Mouse (Mus musculus) heart, embryonic 10.5 days (tissue): ENCODE measurements around the gene Cdcp1. TPM values are rescaled to one million over a fixed set of nuclear protein-coding genes. Genes with fewer than 3 reads are reported as not detected.

ENCODE experiments used
- DNase-seq: peaks from one replicate; pipeline ENCODE4 v3.0.0-alpha.2; 2017; ENCODE audit warnings: low spot score
- H3K27ac ChIP-seq: fragments of 300-500 bp; sonication (generic); 2 replicates; pipeline ENCODE4 v1.5.1; 2016; ENCODE audit warnings: mild to moderate bottlenecking
- H3K27me3 ChIP-seq: fragments of 300-500 bp; sonication (generic); 2 replicates; pipeline ENCODE4 v1.6.1; 2016; ENCODE audit warnings: mild to moderate bottlenecking; ENCODE audit not compliant: poor library complexity, insufficient read depth, severe bottlenecking
- H3K36me3 ChIP-seq: fragments of 300-500 bp; sonication (generic); 2 replicates; pipeline ENCODE4 v1.6.1; 2016; ENCODE audit warnings: mild to moderate bottlenecking, moderate library complexity
- H3K4me1 ChIP-seq: fragments of 300-500 bp; sonication (generic); 2 replicates; pipeline ENCODE4 v1.6.1; 2016; ENCODE audit warnings: mild to moderate bottlenecking
- H3K4me3 ChIP-seq: fragments of 300-500 bp; sonication (generic); 2 replicates; pipeline ENCODE4 v1.5.1; 2016; ENCODE audit warnings: mild to moderate bottlenecking, moderate library complexity
- H3K9me3 ChIP-seq: fragments of 300-500 bp; sonication (generic); 2 replicates; pipeline ENCODE4 v1.6.1; 2016; ENCODE audit warnings: mild to moderate bottlenecking, moderate library complexity
- WGBS: fragments of 180-500 bp; shearing (Covaris S2); methylation state at CpG from one replicate; pipeline ENCODE4 v1.1.7; 2016; 5-methylcytosine and 5-hydroxymethylcytosine counted together
- polyA plus RNA-seq: library from polyadenylated mRNA; unstranded; fragments of >200 nt; fragmentation: Nextera tagmentation; extraction: Ambion mirVana; gene quantifications from 2 replicates; pipeline ENCODE4 v1.2.1, GENCODE M21; 2016

The Cdcp1 gene
- polyA plus RNA-seq, 1 experiment from 2014 or later = 3.0 TPM

DNA sequence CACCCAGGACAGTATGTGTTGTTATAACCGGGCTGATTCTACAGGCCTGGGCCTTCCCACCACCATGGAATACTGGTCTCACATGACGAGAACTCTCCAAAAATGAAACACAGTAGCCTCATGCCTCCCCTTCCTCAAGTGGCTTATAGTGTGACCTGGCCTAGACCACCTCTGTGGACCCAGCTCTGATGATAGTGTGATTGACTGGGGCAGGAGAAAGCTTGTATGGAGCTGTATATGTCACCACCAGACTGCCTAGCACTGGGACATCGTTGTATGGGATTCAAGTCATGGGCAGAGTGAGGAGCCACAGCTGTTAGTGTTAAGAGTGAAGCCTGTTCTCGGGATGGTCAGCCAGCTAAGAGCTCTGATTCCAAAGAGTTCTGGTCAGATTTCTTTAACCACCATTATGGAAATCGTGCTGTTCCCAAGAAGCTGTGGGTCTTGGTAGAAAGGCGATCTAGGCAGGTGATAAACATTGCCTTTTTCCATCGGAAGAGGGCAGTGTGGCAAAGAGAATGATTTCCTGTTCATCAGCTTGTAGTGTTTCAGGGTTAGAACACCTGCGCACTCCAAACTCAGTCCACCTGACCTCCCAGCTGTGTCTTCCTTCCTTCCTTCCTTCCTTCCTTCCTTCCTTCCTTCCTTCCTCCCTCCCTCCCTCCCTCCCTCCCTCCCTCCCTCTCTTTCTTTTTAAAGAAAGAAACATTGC is 57.6 kb downstream of the Cdcp1 start:
- H3K27ac ChIP-seq = no peak overlapping the region
- 56% methylated on average over 8 of the region's 8 CpGs for WGBS
- H3K27me3 ChIP-seq = peaks cover 9% of the 10 kb centered on the region
- no peak overlapping the region for H3K4me3 ChIP-seq
- no peaks in the 10 kb centered on the region for H3K36me3 ChIP-seq
- DNase-seq = no peak
- peaks cover 8% of the 10 kb centered on the region; the same call in 1 of the 2 replicates for H3K4me1 ChIP-seq
- H3K9me3 ChIP-seq = no peaks in the 10 kb centered on the region

DNA sequence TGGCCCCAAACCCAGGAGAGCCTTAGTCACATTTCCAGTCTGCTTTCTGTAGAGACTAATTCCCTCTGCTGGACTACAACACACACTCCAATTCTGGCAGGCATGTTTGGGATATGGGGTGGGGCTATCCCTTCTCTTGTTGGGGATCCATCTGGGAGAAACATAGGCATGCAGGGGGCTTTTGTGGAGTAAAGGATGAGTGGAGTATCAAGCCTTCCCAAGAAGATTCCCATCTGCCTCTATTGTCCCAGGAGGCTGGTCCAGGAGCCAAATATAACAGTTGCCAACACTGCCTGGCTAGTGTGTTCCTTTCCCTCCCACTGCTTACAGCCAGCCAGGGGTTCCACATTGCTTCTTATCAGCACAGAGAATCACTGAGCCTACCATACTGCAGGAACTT is 58.1 kb downstream of the Cdcp1 start:
- H3K27ac ChIP-seq = no peak overlapping the region
- peaks cover 8% of the 10 kb centered on the region; the same call in 1 of the 2 replicates for H3K4me1 ChIP-seq
- DNase-seq = no peak
- peaks cover 9% of the 10 kb centered on the region for H3K27me3 ChIP-seq
- no peak overlapping the region for H3K4me3 ChIP-seq
- no peaks in the 10 kb centered on the region for H3K9me3 ChIP-seq
- H3K36me3 ChIP-seq = no peaks in the 10 kb centered on the region

DNA sequence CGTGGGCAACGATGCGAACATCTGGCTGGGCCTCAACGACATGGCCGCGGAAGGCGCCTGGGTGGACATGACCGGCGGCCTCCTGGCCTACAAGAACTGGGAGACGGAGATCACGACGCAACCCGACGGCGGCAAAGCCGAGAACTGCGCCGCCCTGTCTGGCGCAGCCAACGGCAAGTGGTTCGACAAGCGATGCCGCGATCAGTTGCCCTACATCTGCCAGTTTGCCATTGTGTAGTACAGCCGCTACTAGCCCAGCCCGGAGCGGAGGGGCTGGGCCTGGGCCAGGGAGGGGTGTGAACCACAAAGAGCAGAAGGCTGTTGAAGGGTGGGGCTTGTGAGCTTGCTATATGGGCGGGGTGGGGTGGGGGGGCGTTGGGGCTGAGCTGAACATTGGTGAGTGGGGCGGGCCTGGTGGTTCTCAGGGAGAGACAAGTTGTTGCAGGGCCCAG is 58.9 kb downstream of the Cdcp1 start:
- Histone ChIP-seq H3K27ac (no peak overlapping the region), H3K4me3 (peak overlapping the region; percentile 42), H3K4me1 (0 out of 2 replicates have a peak, but pooled peaks cover 8% of the 10 kb centered on the region), H3K9me3 (no peaks in the 10 kb centered on the region), H3K27me3 (peaks cover 9% of the 10 kb centered on the region), H3K36me3 (no peaks in the 10 kb centered on the region)
- DNase-seq = peak; percentile 81
- 17% methylated on average over 30 of the region's 30 CpGs for WGBS

- H3K36me3 ChIP-seq = no peaks in the 10 kb centered on the region
- DNase-seq = no peak
- 85% methylated on average over 2 of the region's 2 CpGs for WGBS
These were observed 62.7 kb downstream of the Cdcp1 start for GRCm38 (mm10) chr9:123153121-123153520.

GRCm38 (mm10) chr9:123152026-123152425 is 63.8 kb downstream of the Cdcp1 start:
- Histone ChIP-seq H3K36me3 (no peaks in the 10 kb centered on the region), H3K4me3 (no peak overlapping the region), H3K9me3 (no peaks in the 10 kb centered on the region), H3K27ac (no peak overlapping the region), H3K4me1 (0 out of 2 replicates have a peak, but pooled peaks cover 6% of the 10 kb centered on the region), H3K27me3 (peaks cover 9% of the 10 kb centered on the region)
- DNase-seq = no peak
- WGBS = 62% methylated on average over 3 of the region's 3 CpGs

More at GRCm38 (mm10) chr9:123153121-123153520, 62.7 kb downstream of the Cdcp1 start:
- H3K27me3 ChIP-seq = peaks cover 9% of the 10 kb centered on the region
- H3K4me1 ChIP-seq = 0 out of 2 replicates have a peak, but pooled peaks cover 8% of the 10 kb centered on the region
- no peak overlapping the region for H3K27ac ChIP-seq
- H3K4me3 ChIP-seq = no peak overlapping the region
- H3K9me3 ChIP-seq = no peaks in the 10 kb centered on the region

DNA sequence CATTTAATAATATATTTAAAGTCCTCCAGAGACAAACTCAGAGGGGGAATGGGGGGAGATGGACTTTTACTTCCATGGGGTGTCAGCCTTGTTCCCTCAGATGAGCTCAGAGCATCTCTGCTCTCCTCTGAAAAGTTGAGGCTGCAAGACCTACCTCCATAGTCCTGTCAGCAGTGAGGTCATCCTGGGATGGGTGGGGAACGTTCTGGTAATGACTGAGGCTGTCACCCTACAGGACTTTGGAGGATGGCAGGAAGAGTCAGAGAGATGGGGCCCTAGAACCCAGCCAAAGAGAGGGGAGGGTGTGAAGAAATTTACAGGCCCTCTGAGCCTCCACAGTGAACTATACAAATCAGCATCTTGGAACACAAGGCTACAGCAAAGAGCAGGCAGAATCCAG is 64.3 kb downstream of the Cdcp1 start:
- H3K27ac ChIP-seq = no peak overlapping the region
- H3K9me3 ChIP-seq = no peaks in the 10 kb centered on the region
- no peaks in the 10 kb centered on the region for H3K36me3 ChIP-seq
- no peak overlapping the region for H3K4me3 ChIP-seq
- 26% methylated on average over 1 of the region's 1 CpGs for WGBS
- 0 out of 2 replicates have a peak, but pooled peaks cover 2% of the 10 kb centered on the region for H3K4me1 ChIP-seq
- H3K27me3 ChIP-seq = peaks cover 6% of the 10 kb centered on the region
- DNase-seq = no peak

GRCm38 (mm10) chr9:123150241-123151020 is 65.4 kb downstream of the Cdcp1 start, which contains the start of gene Clec3b:
Gene Clec3b, plus strand, starts transcription at chr9:123150946.
- H3K4me1 ChIP-seq = no peaks in the 10 kb centered on the region
- peaks cover 5% of the 10 kb centered on the region for H3K9me3 ChIP-seq
- no peak within 1 kb of the TSS for H3K27ac ChIP-seq
- no peak within 1 kb of the TSS for H3K4me3 ChIP-seq
- H3K27me3 ChIP-seq = no peaks in the 10 kb centered on the region
- DNase-seq = no peak
- H3K36me3 ChIP-seq = peaks cover 5% of the 10 kb centered on the region; the same call in 1 of the 2 replicates
- WGBS = 85% methylated on average over 5 of the region's 5 CpGs

DNA sequence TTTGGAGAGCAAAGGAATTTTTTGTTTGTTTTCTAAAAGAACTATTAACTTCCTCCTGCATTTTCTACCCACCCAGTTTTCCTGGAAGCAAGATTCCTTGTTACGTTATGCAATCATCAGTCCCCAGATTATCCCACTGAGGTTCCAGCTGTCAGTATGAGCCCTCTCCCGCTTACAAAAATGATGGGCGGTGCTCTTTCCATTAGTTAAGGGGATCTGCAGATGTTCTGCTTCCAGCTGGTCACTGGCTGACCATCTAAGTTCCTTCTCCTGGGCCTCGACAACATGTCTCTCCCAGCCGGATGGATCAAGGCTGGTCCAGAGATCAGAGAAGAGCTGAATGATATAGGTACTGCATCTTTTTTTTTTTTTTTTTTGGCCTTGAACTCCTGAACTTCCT is 67.4 kb downstream of the Cdcp1 start:
- Histone ChIP-seq H3K9me3 (peaks cover 10% of the 10 kb centered on the region), H3K36me3 (peaks cover 19% of the 10 kb centered on the region), H3K27ac (no peak overlapping the region), H3K27me3 (no peaks in the 10 kb centered on the region), H3K4me1 (no peaks in the 10 kb centered on the region), H3K4me3 (no peak overlapping the region)
- 80% methylated on average over 5 of the region's 5 CpGs for WGBS
- DNase-seq = peak; percentile 52

GRCm38 (mm10) chr9:123139887-123140614 is 75.8 kb downstream of the Cdcp1 start:
- H3K27me3 ChIP-seq = no peaks in the 10 kb centered on the region
- peaks cover 91% of the 10 kb centered on the region for H3K36me3 ChIP-seq

DNA sequence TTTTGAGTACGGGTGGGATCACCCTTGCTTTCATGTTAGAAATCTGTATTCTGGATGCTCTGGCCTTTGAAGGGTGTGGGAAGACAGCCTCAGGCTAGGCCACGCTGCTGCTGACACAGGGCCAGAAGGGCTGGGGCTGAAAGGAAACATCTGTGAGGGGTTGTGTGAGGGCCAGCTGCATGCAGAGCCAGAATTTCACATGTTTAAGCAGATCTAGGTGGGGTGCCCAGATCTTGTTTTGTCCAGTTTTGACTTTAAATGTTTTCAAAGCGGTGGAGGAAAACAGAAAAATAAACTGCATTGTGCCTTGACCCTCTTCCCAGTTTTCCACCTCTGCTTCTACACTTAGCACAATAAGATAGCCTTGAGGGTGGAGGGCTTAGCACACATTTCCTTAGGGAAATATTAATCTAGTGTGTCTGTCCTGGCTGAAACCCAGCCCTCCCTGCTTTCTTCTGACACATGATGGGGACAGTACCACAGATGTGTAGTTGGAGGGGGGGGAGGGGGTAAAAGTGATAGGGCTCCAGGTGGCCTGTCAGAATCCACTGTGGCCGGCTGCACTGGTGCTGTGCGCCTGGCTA is 76.9 kb downstream of the Cdcp1 start:
- DNase-seq = no peak
- H3K4me1 ChIP-seq = no peaks in the 10 kb centered on the region
- 80% methylated on average over 5 of the region's 5 CpGs for WGBS
- no peak overlapping the region for H3K4me3 ChIP-seq
- no peaks in the 10 kb centered on the region for H3K27me3 ChIP-seq
- H3K36me3 ChIP-seq = peaks cover 95% of the 10 kb centered on the region
- no peaks in the 10 kb centered on the region; the same call in 1 of the 2 replicates for H3K9me3 ChIP-seq
- no peak overlapping the region; the same call in 1 of the 2 replicates for H3K27ac ChIP-seq

More at GRCm38 (mm10) chr9:123139887-123140614, 75.8 kb downstream of the Cdcp1 start:
- DNase-seq = no peak
- Histone ChIP-seq H3K9me3 (peaks cover 1% of the 10 kb centered on the region; the same call in 1 of the 2 replicates), H3K27ac (no peak overlapping the region), H3K4me3 (no peak overlapping the region), H3K4me1 (no peaks in the 10 kb centered on the region)
- WGBS = 87% methylated on average over 4 of the region's 4 CpGs

DNA sequence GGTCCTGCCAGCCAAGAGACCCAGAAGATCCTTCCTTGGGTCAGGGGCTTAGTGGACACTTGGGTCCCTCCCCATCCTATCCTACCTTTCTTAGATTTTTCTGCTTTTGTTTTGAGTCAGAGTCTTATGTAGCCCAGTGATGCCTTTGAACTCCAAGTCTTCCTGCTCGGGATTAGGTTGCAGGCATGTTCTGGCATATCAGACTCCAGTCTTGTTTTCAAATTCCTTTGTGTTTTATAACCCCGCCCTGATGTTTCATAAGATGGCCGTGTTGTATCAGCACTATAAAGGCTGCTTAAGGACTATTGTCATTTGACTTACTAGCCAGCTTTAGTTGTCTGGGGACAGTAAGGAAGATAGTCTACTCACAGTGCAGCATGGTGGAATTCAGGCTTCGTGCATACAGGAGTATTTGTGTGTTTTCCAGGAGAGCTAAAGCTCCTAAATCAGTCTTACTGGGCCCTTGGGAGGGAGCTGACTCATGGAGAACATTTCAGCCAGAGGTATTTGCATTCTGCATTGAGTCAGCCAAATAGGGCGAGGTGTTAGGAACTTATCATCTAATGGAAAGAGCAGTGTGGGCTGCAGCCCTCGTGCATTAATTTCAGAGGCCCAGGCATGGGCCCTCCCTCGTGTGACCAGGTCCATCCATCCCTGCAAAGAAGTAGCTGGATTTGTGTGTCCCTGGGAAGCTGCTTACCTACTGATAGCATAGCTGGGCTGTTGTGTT is 78.7 kb downstream of the Cdcp1 start:
- Histone ChIP-seq H3K9me3 (no peaks in the 10 kb centered on the region; the same call in 1 of the 2 replicates), H3K27ac (no peak overlapping the region), H3K4me1 (no peaks in the 10 kb centered on the region), H3K27me3 (no peaks in the 10 kb centered on the region), H3K4me3 (no peak overlapping the region), H3K36me3 (peaks cover 97% of the 10 kb centered on the region)
- WGBS = 83% methylated on average over 7 of the region's 7 CpGs
- no peak for DNase-seq

DNA sequence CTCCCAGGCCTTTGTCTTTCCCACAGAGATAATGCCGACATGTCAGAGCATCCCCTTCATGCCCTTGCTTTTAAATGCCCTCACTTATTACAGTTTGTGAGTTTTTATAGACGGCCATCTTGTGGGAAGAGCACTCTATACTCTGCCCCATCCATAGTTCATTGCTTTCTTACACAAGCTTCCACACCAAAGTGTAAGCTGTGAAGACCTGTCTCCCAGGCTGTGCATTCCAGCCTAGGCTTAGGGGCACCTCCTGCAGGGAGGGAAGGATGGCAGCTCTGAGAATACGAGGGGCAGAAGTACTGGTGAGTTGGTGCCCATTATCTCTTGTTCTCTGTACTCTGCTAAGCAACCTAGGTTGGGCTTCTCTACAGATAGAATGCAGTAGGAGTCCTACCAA is 82.8 kb downstream of the Cdcp1 start:
- Histone ChIP-seq H3K9me3 (no peaks in the 10 kb centered on the region), H3K27me3 (no peaks in the 10 kb centered on the region), H3K4me3 (no peak overlapping the region), H3K4me1 (no peaks in the 10 kb centered on the region), H3K36me3 (peaks cover 100% of the 10 kb centered on the region), H3K27ac (no peak overlapping the region)
- DNase-seq = peak; percentile 63
- WGBS = 92% methylated on average over 3 of the region's 3 CpGs
